Mouse (Mus musculus) MEL (cell line): ENCODE results near the gene Stt3b. TPM values are rescaled to one million over a fixed set of nuclear protein-coding genes. Genes with fewer than 3 reads are reported as not detected.

ENCODE experiments used
- DNase-seq: peaks from one replicate; pipeline ENCODE4 v3.0.0; 2011; ENCODE audit warnings: low read depth, low spot score
- H3K27ac ChIP-seq: 2 replicates; pipeline ENCODE4 v1.5.1; 2012; ENCODE audit warnings: low read depth, mild to moderate bottlenecking, control low read depth, low read length, moderate library complexity; ENCODE audit not compliant: control insufficient read depth
- H3K27me3 ChIP-seq, 2 experiments: fragments of 150-350 bp in 1 of 2; sonication (generic) in 1 of 2; 2 replicates each; pipeline ENCODE4 v1.6.1; 2012; ENCODE audit warnings: low read length in 2 of 2, mild to moderate bottlenecking in 2 of 2, improper control_type of control experiment in 1 of 2, moderate library complexity in 1 of 2; ENCODE audit not compliant: insufficient read depth in 2 of 2, control insufficient read depth in 1 of 2
- H3K36me3 ChIP-seq, 2 experiments: 2 replicates each; pipeline ENCODE4 v1.6.1; 2012 to 2014; ENCODE audit warnings: low read length in 2 of 2, improper control_type of control experiment in 1 of 2, inconsistent platforms in 1 of 2, mild to moderate bottlenecking in 1 of 2; ENCODE audit not compliant: insufficient read depth in 2 of 2, control insufficient read depth in 1 of 2
- H3K4me1 ChIP-seq, 2 experiments: fragments of 150-350 bp in 1 of 2; sonication (generic) in 1 of 2; 2 replicates each; pipeline ENCODE4 v1.6.1; 2012; ENCODE audit warnings: low read length in 2 of 2, improper control_type of control experiment in 1 of 2, mild to moderate bottlenecking in 1 of 2; ENCODE audit not compliant: insufficient read depth in 2 of 2, control insufficient read depth in 1 of 2
- H3K4me3 ChIP-seq, 2 experiments: fragments of 150-350 bp in 1 of 2; sonication (generic) in 1 of 2; 2 replicates each; pipeline ENCODE4 v1.5.1; 2012; ENCODE audit warnings: low read depth in 2 of 2, low read length in 2 of 2, mild to moderate bottlenecking in 2 of 2, moderate library complexity in 2 of 2, control low read depth in 1 of 2, improper control_type of control experiment in 1 of 2; ENCODE audit not compliant: control insufficient read depth in 1 of 2, insufficient read depth in 1 of 2
- H3K79me2 ChIP-seq: 2 replicates; pipeline ENCODE4 v1.6.1; 2012; ENCODE audit warnings: mild to moderate bottlenecking, low read length, moderate library complexity; ENCODE audit not compliant: control insufficient read depth, poor library complexity, insufficient read depth
- H3K9ac ChIP-seq: 2 replicates; pipeline ENCODE4 v1.6.1; 2012; ENCODE audit warnings: low read depth, mild to moderate bottlenecking, control low read depth, low read length, moderate library complexity; ENCODE audit not compliant: control insufficient read depth, poor library complexity, severe bottlenecking
- H3K9me3 ChIP-seq: fragments of 150-350 bp; sonication (generic); replicated peaks from 2 replicates; pipeline ENCODE4 v1.6.1; 2012; ENCODE audit warnings: mild to moderate bottlenecking, low read length, improper control_type of control experiment, moderate library complexity; ENCODE audit not compliant: insufficient read depth
- BHLHE40 ChIP-seq: IDR thresholded peaks from 2 replicates; pipeline ENCODE4 v1.6.1; 2012; ENCODE audit warnings: low read depth, mild to moderate bottlenecking, inconsistent platforms, low read length, improper control_type of control experiment, borderline replicate concordance
- E2F4 ChIP-seq: IDR thresholded peaks from 2 replicates; pipeline ENCODE4 v1.6.1; 2011; ENCODE audit warnings: low read depth, low read length, improper control_type of control experiment, borderline replicate concordance
- ELF1 ChIP-seq: IDR thresholded peaks from 2 replicates; pipeline ENCODE4 v1.6.1; 2014; ENCODE audit warnings: low read depth, mild to moderate bottlenecking, inconsistent platforms, low read length, improper control_type of control experiment, moderate library complexity
- EP300 ChIP-seq, 2 experiments: IDR thresholded peaks; 2 replicates each; pipeline ENCODE4 v1.6.1; 2011; ENCODE audit warnings: improper control_type of control experiment in 2 of 2, low read length in 2 of 2, low read depth in 1 of 2, mild to moderate bottlenecking in 1 of 2
- ETS1 ChIP-seq: IDR thresholded peaks from 2 replicates; pipeline ENCODE4 v1.6.1; 2012; ENCODE audit warnings: low read depth, mild to moderate bottlenecking, inconsistent platforms, low read length, improper control_type of control experiment, moderate library complexity
- HCFC1 ChIP-seq: IDR thresholded peaks from 2 replicates; pipeline ENCODE4 v1.6.1; 2012; ENCODE audit warnings: low read depth, mild to moderate bottlenecking, inconsistent platforms, low read length, improper control_type of control experiment, moderate library complexity
- JUND ChIP-seq: IDR thresholded peaks from 2 replicates; pipeline ENCODE4 v1.6.1; 2011; ENCODE audit warnings: low read depth, mild to moderate bottlenecking, improper control_type of control experiment, low read length
- MAX ChIP-seq: IDR thresholded peaks from 2 replicates; pipeline ENCODE4 v1.6.1; 2011; ENCODE audit warnings: low read length, improper control_type of control experiment
- MEF2A ChIP-seq: IDR thresholded peaks from 2 replicates; pipeline ENCODE4 v1.6.1; 2014; ENCODE audit warnings: low read depth, mild to moderate bottlenecking, inconsistent platforms, low read length, improper control_type of control experiment; ENCODE audit not compliant: poor library complexity, insufficient replicate concordance, severe bottlenecking; ENCODE audit errors: extremely low read depth
- MYB ChIP-seq: IDR thresholded peaks from 2 replicates; pipeline ENCODE4 v1.6.1; 2011; ENCODE audit warnings: mild to moderate bottlenecking, low read depth, low read length, improper control_type of control experiment
- MYC ChIP-seq: IDR thresholded peaks from 2 replicates; pipeline ENCODE4 v1.6.1; 2011; ENCODE audit warnings: low read depth, mild to moderate bottlenecking, low read length, improper control_type of control experiment, moderate library complexity
- NELFE ChIP-seq: IDR thresholded peaks from 2 replicates; pipeline ENCODE4 v1.6.1; 2011; ENCODE audit warnings: low read depth, low read length, improper control_type of control experiment
- NRF1 ChIP-seq: IDR thresholded peaks from 2 replicates; pipeline ENCODE4 v1.6.1; 2014; ENCODE audit warnings: low read depth, mild to moderate bottlenecking, inconsistent platforms, low read length, improper control_type of control experiment, moderate library complexity; ENCODE audit not compliant: poor library complexity, insufficient read depth, severe bottlenecking
- POLR2A ChIP-seq, 2 experiments: IDR thresholded peaks; 2 replicates each; pipeline ENCODE4 v1.6.1; 2011 to 2012; ENCODE audit warnings: low read length in 2 of 2, mild to moderate bottlenecking in 2 of 2, control low read depth in 1 of 2, improper control_type of control experiment in 1 of 2, low read depth in 1 of 2, moderate library complexity in 1 of 2; ENCODE audit not compliant: control insufficient read depth in 1 of 2, insufficient read depth in 1 of 2, poor library complexity in 1 of 2
- RAD21 ChIP-seq: IDR thresholded peaks from 2 replicates; pipeline ENCODE4 v1.6.1; 2011; ENCODE audit warnings: mild to moderate bottlenecking, low read depth, low read length, improper control_type of control experiment
- RCOR1 ChIP-seq: IDR thresholded peaks from 2 replicates; pipeline ENCODE4 v1.6.1; 2012; ENCODE audit warnings: low read depth, mild to moderate bottlenecking, inconsistent platforms, low read length, improper control_type of control experiment
- SIN3A ChIP-seq: IDR thresholded peaks from 2 replicates; pipeline ENCODE4 v1.6.1; 2012; ENCODE audit warnings: low read length, improper control_type of control experiment, inconsistent platforms
- TBP ChIP-seq: IDR thresholded peaks from 2 replicates; pipeline ENCODE4 v1.8.0; 2011; ENCODE audit warnings: low read depth, low read length, improper control_type of control experiment
- TCF12 ChIP-seq: IDR thresholded peaks from 2 replicates; pipeline ENCODE4 v1.6.1; 2014; ENCODE audit warnings: low read depth, mild to moderate bottlenecking, inconsistent platforms, low read length, improper control_type of control experiment, moderate library complexity
- UBTF ChIP-seq: IDR thresholded peaks from 2 replicates; pipeline ENCODE4 v1.6.1; 2012; ENCODE audit warnings: low read depth, mild to moderate bottlenecking, inconsistent platforms, low read length, improper control_type of control experiment, moderate library complexity, borderline replicate concordance; ENCODE audit not compliant: insufficient read depth
- USF1 ChIP-seq: IDR thresholded peaks from 2 replicates; pipeline ENCODE4 v1.6.1; 2014; ENCODE audit warnings: low read depth, mild to moderate bottlenecking, inconsistent platforms, low read length, improper control_type of control experiment, moderate library complexity
- USF2 ChIP-seq, 2 experiments: IDR thresholded peaks; 2 replicates each; pipeline ENCODE4 v1.6.1; 2011 to 2012; ENCODE audit warnings: improper control_type of control experiment in 2 of 2, low read length in 2 of 2, borderline replicate concordance in 1 of 2, inconsistent platforms in 1 of 2, low read depth in 1 of 2, mild to moderate bottlenecking in 1 of 2; ENCODE audit not compliant: insufficient read depth in 1 of 2
- ZC3H11A ChIP-seq: IDR thresholded peaks from 2 replicates; pipeline ENCODE4 v1.6.1; 2012; ENCODE audit warnings: low read depth, mild to moderate bottlenecking, inconsistent platforms, low read length, improper control_type of control experiment
- ZMIZ1 ChIP-seq: IDR thresholded peaks from 2 replicates; pipeline ENCODE4 v1.6.1; 2012; ENCODE audit warnings: low read depth, mild to moderate bottlenecking, inconsistent platforms, low read length, improper control_type of control experiment, moderate library complexity
- ZNF384 ChIP-seq: IDR thresholded peaks from 2 replicates; pipeline ENCODE4 v1.6.1; 2012; ENCODE audit warnings: low read depth, mild to moderate bottlenecking, inconsistent platforms, low read length, improper control_type of control experiment
- polyA plus RNA-seq, 2 experiments: library from polyadenylated mRNA; stranded (reverse) in 1 of 2; unstranded in 1 of 2; fragments of >175 nt in 1 of 2; fragments of >200 nt in 1 of 2; gene quantifications; 2 replicates each; pipeline versions ENCODE4 v1.2.1 to v1.2.4; 2012; ENCODE audit warnings: low replicate concordance in 2 of 2, low read depth in 1 of 2; ENCODE audit not compliant: insufficient read length in 2 of 2, insufficient read depth in 1 of 2, missing spikeins in 1 of 2
- total RNA-seq: library from RNA; depleted of rRNA; stranded (reverse); fragments of 300-350 nt; gene quantifications from 2 replicates; pipeline ENCODE4 v1.2.3, GENCODE M21; 2012

The Stt3b gene
- total and polyA plus RNA-seq, 3 experiments: 81.9 to 263 (median 97.6) TPM

GRCm38 (mm10) chr9:115344930-115345329 is 34.7 kb upstream of the Stt3b start:
- no peaks in the 10 kb centered on the region for H3K36me3 ChIP-seq
- TF ChIP-seq USF1: no peak
- TF ChIP-seq MAX: no peak
- TF ChIP-seq RAD21: no peak
- no peak for TF ChIP-seq ZC3H11A
- TF ChIP-seq POLR2A (IDR thresholded peaks at IDR 0.05; ENCODE audit: control insufficient read depth in 1 of 2, insufficient read depth in 1 of 2, low read depth in 1 of 2, low read length in 2 of 2, poor library complexity in 1 of 2): no peak
- no peak for TF ChIP-seq MEF2A
- TF ChIP-seq ELF1: no peak
- TF ChIP-seq MYB: no peak
- no peak for TF ChIP-seq TBP
- TF ChIP-seq TCF12: no peak
- TF ChIP-seq SIN3A: no peak
- H3K27me3 ChIP-seq: no peaks in the 10 kb centered on the region
- DNase-seq: no peak
- H3K27ac ChIP-seq: no peak overlapping the region
- no peak overlapping the region for H3K4me3 ChIP-seq
- no peaks in the 10 kb centered on the region for H3K4me1 ChIP-seq
- H3K9ac ChIP-seq: no peak overlapping the region
- H3K9me3 ChIP-seq: no peaks in the 10 kb centered on the region
- no peaks in the 10 kb centered on the region for H3K79me2 ChIP-seq

GRCm38 (mm10) chr9:115341576-115341975 is 31.4 kb upstream of the Stt3b start:
- TF ChIP-seq HCFC1: no peak
- TF ChIP-seq ETS1: no peak
- TF ChIP-seq JUND: no peak
- TF ChIP-seq RCOR1: no peak
- TF ChIP-seq TBP: no peak
- TF ChIP-seq ZMIZ1: no peak
- no peak for TF ChIP-seq BHLHE40
- TF ChIP-seq EP300 (IDR thresholded peaks at IDR 0.05; ENCODE audit: low read depth in 1 of 2, low read length in 2 of 2): no peak
- no peak for TF ChIP-seq ZNF384
- TF ChIP-seq USF2 (IDR thresholded peaks at IDR 0.05; ENCODE audit: borderline replicate concordance in 1 of 2, insufficient read depth in 1 of 2, low read depth in 1 of 2, low read length in 2 of 2): no peak
- TF ChIP-seq MYB: no peak
- TF ChIP-seq NRF1: no peak
- no peak for TF ChIP-seq E2F4
- no peak for TF ChIP-seq RAD21
- TF ChIP-seq UBTF: no peak
- no peak for TF ChIP-seq MYC
- no peak for TF ChIP-seq NELFE
- H3K4me3 ChIP-seq: no peak overlapping the region

More at GRCm38 (mm10) chr9:115341576-115341975, 31.4 kb upstream of the Stt3b start:
- Histone ChIP-seq H3K27me3 (no peaks in the 10 kb centered on the region), H3K9ac (no peak overlapping the region), H3K79me2 (no peaks in the 10 kb centered on the region), H3K4me1 (no peaks in the 10 kb centered on the region), H3K9me3 (no peaks in the 10 kb centered on the region), H3K27ac (no peak overlapping the region), H3K36me3 (no peaks in the 10 kb centered on the region)
- DNase-seq: no peak
